Mouse (Mus musculus) stomach, postnatal 0 days (tissue): Measurements from ENCODE around the gene Ocln.

Experiments
- CTCF ChIP-seq: IDR thresholded peaks from 2 replicates; pipeline ENCODE4 v1.5.1; 2016; ENCODE audit warnings: antibody characterized with exemption, low read depth, mild to moderate bottlenecking, moderate library complexity
- EP300 ChIP-seq: optimal IDR thresholded peaks from 2 replicates; pipeline ENCODE3; 2016; ENCODE audit warnings: antibody characterized with exemption

DNA sequence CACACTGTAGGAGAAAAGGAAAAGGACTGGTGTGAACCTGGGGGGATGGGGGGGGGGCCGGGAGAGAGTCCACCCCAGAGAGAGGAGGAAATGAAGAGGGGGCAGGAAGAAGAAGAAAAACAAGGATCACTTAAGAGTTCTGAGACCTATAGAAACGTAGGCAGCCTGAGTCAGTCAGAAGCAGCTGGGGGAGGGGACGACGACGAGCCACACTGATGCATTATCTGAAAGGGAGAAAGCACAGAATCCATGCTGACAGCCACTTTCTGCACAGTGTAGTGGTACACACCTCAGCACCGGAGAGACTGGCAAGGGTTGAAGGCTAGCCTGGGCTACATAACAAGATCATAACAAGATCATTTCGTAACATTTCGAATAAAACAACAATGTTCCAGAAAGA is 48.5 kb upstream of the Ocln start:
- no peak for TF ChIP-seq CTCF
- TF ChIP-seq EP300 = no peak
